Mouse (Mus musculus) brown adipose tissue, adult 24 weeks (tissue): Measurements from ENCODE around the gene Col16a1. TPM values are rescaled to one million over a fixed set of nuclear protein-coding genes. Genes with fewer than 3 reads are reported as not detected.

Experiments used
- H3K27ac ChIP-seq: fragments of 200-500 bp; replicated peaks from 2 replicates; pipeline ENCODE4 v1.5.1; 2012; ENCODE audit warnings: low read depth, mild to moderate bottlenecking, low read length
- H3K4me1 ChIP-seq: fragments of 200-500 bp; 2 replicates; pipeline ENCODE4 v1.6.1; 2012; ENCODE audit warnings: low read length, mixed read lengths; ENCODE audit not compliant: control insufficient read depth, insufficient read depth, insufficient read length
- H3K4me3 ChIP-seq: fragments of 200-500 bp; 2 replicates; pipeline ENCODE4 v1.5.1; 2012; ENCODE audit warnings: low read depth, mild to moderate bottlenecking, low read length, moderate library complexity; ENCODE audit not compliant: insufficient read depth
- polyA plus RNA-seq: library from polyadenylated mRNA; stranded (reverse); fragments of >200 nt; gene quantifications from 2 replicates; pipeline ENCODE4 v1.2.4, GENCODE M21; 2012; ENCODE audit not compliant: missing spikeins, insufficient read depth, insufficient read length

Col16a1 gene
- 1.2 and 7.8 TPM in 2 replicates for polyA plus RNA-seq

DNA sequence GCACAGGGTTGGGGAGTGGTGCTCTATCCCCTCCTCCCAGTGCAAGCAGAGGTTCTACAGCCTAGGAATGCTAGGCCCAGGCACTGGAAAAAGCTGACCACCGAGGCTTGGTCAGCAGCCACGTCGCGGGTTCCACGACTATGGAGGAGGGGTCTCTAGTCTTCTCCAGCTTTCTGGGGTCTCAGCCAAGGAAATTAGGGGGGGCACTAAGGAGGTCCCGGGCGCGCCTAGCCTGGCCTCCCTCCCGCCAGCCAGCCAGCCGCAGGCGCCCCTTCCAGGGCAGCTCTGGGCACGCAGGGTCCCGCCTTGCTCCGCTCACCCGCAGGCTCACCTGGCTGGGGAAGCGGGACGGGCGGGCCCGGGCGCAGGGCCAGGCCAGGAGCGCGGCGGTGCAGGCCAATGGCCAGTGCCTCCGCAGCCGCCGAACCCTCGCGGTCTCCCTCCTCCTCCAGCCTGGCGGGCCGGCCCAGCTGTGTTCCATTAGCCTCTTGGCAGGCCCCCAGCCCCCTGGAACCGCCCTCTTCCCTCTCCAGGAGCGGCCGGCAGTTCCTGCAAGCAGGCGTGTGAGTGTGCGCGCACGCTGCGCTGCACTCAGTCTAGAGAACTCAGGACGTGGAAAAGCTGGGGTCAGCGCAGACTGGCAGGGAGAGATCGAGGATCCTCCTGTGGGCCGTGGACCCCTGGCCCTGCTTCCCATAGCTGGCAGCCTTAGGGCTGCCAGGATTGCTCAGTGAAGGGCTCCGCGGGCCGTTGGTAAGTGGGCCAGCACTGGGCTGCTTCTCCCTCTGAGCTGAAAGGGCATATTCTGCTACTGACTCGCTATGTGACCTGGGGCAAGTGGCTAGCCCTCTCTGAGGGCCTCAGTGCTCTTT is at the start of gene Col16a1:
Gene Col16a1 (plus strand): TSS at position 510 of the 872 bp plus-strand sequence.
- no peaks in the 10 kb centered on the region for H3K4me1 ChIP-seq
- H3K4me3 ChIP-seq, result peak within 1 kb of the TSS; percentile 53

DNA sequence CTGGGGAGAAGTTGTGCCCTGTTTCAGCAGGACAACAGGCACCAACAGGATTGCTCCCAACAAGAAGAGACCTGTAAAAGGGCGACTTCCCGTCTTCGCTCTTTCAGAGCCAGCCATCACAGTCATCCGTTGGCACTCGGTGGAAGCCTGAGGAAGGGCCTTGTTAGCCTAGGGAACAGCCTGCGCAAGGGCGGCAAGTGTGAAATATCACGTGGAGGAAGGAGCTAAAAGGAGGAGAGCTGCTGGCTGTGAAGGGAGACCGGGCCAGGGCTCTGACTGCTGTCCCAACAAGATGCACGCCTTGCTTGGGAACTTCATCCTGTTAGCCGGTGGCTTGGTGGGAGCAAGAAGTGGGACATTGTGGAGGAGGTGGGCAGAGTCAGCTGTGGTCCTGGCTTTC is 49.5 kb upstream of the Col16a1 start:
- Histone ChIP-seq H3K4me1 (no peaks in the 10 kb centered on the region), H3K27ac (no peak overlapping the region), H3K4me3 (no peak overlapping the region)

More for the DNA sequence above, at the start of gene Col16a1:
- no peak within 1 kb of the TSS for H3K27ac ChIP-seq

DNA sequence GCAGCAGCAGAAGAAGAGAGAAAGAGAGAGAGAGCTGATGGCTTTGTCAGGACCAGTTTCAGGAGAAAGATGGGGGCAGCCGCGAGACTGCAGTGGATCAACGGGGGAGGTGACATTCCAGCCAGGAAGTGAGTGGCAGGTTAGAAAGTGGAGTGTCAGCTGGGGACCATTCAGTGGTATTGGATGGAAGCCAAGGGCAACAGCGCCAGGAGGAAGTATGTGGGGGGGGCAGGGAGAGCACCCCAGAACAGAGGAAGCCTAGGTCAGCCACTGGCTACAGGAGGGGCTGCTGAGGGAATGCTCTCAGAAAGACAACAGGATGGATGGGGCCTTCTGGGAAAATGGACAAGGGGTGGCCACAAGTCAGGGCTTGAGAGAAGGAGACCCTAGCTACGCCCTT is 45.9 kb upstream of the Col16a1 start:
- H3K27ac ChIP-seq, result no peak overlapping the region
- H3K4me3 ChIP-seq, result no peak overlapping the region
- H3K4me1 ChIP-seq, result no peaks in the 10 kb centered on the region

DNA sequence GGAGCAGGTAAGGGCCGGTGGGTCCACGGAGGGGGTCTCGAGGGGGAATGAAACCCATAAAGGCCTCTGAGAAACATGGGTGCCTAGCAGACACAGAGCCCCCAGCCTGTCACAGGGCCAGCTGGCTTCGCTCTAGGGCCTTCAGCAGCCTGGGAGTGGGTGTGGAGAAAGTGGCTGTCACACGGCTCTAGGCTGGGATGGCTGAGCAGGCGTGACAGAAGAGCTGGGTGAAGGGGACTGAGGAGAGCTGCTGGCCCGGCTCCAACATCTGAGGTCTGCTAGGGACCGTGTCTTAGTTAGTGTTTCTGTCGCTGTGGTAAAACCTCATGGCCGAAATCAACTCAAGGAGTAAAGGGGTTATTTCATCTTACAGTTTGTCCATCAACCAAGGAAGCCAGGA is 45.5 kb upstream of the Col16a1 start:
- Histone ChIP-seq H3K4me1 (no peaks in the 10 kb centered on the region), H3K4me3 (no peak overlapping the region), H3K27ac (no peak overlapping the region)

DNA sequence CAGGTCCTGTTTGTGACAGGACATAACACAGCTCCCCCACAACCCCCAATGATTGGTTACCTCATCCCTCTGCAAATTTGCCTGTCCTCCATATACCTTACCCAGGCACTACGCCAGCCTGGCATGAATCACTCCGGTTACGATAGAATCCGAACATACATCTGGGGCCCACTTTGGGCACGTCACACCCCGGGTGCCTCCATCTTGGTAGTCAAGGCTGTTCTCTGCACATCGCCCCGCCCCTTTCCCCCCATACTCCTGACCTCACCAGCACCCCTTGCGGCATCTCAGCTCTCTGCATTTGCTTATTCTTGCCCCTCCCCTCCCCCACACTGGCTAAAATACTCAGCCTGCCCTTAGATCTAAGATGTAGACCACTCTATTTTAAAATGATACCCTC is 42.0 kb upstream of the Col16a1 start:
- H3K4me1 ChIP-seq, result no peaks in the 10 kb centered on the region
- no peak overlapping the region for H3K27ac ChIP-seq
- no peak overlapping the region for H3K4me3 ChIP-seq

DNA sequence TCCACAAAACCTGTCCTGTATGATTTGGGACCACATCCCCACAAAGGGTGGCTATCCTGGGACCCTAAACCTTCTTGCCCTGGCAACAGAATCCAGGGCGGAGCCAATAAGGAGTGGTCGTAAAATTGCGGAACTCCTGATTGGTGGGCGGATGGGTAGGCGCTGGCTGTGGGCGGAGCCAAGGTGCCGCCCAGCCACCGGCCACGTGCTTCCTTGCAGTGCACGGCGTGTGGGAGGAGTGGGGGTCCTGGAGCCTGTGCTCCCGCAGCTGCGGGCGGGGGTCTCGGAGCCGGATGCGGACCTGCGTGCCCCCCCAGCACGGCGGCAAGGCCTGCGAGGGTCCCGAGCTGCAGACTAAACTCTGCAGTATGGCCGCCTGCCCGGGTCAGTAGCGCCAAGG is 41.1 kb upstream of the Col16a1 start:
- no peak overlapping the region for H3K27ac ChIP-seq
- no peaks in the 10 kb centered on the region for H3K4me1 ChIP-seq
- H3K4me3 ChIP-seq, result 0 out of 2 replicates have a peak overlapping the region, but pooled peaks have one; percentile 8

DNA sequence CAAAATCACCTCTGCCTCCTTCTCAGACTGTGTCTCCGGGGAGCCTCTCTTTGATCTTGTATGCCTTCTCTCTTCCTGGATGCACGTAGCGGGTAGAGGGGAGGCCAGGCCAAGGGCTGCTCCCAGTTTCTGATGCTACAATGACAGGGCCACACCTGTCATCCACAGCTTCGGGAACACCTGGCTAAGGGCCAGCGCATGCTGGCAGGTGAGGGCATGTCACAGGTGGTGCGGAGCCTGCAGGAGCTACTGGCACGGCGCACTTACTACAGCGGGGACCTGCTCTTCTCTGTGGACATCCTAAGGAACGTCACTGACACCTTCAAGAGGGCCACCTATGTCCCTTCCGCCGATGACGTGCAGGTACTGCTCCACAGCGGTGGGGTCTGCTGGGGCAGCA is 38.6 kb upstream of the Col16a1 start:
- Histone ChIP-seq H3K4me1 (no peaks in the 10 kb centered on the region), H3K27ac (no peak overlapping the region), H3K4me3 (no peak overlapping the region)

DNA sequence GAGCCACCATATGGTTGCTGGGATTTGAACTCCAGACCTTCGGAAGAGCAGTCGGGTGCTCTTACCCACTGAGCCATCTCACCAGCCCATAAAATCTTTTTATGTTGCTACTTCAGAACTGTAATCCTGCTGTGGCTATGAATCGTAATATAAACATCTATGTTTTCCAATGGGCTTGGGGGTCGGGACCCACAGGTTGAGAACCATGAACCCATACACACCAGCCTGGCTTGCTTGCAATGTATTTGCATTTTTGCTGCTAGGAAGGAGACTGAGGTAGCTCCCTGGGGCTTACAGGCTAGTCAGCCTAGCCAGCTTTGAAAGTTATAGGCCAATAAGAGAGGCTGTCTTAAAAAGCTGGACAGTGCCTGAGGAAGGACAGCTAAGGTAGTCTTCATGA is 36.9 kb upstream of the Col16a1 start:
- H3K27ac ChIP-seq, result no peak overlapping the region
- no peaks in the 10 kb centered on the region for H3K4me1 ChIP-seq
- no peak overlapping the region for H3K4me3 ChIP-seq

DNA sequence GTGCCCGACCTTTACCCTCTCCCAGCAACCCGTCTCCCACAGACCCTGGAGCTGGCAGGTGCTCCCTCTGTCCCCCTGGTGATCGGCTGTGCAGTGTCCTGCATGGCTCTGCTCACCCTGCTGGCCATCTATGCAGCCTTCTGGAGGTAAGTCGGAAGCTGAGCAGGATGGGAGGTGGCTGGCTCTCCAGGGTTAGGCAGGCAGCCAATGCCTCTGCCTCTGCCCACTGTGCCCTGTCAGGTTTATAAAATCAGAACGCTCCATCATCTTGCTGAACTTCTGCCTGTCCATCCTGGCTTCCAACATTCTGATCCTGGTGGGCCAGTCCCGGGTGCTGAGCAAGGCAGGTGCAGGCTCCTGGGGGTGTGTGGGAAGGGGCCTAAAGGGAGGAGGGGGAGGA is 35.4 kb upstream of the Col16a1 start:
- no peak overlapping the region for H3K4me3 ChIP-seq
- no peak overlapping the region for H3K27ac ChIP-seq
- H3K4me1 ChIP-seq, result no peaks in the 10 kb centered on the region

DNA sequence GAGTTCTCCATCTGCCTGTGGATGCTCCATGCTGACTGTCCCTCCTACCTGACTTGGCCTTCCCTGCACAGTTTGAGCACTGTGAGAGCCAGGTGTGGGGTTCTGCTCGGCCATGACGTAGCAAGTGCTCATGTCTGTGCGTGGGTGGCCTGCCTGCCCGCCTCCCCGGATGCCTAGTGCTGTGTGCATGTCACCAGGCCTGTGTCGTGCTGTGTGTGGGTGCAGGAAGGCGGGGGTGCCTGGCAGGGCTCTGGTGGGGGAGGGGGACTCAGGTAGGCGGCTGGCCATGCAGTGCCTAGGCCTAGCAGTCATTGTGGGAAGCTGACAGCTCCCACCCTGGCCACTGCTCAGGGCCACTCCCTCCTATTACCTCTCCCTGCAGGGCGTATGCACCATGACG is 34.5 kb upstream of the Col16a1 start:
- Histone ChIP-seq H3K4me3 (no peak overlapping the region), H3K27ac (no peak overlapping the region), H3K4me1 (no peaks in the 10 kb centered on the region)

DNA sequence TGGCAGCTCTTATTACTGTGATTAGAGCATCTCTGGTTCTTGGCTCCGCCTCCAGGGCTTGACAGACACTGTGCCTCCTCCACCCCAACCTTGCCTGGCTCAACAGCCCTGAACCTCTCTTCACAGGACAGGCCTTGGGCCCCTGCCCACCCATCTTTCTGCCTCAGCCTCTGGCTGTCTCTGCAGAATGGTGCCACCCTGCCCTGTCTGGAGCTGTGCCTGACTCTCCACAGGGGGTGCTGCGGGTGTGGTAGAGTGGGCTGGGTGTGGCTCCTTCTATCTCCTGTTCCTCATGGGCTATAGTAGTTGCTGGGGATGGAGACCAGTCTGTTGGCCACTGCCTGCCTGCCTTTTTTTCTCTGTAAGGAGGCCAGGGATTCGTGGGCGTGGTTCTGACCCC is 31.6 kb upstream of the Col16a1 start:
- Histone ChIP-seq H3K4me1 (no peaks in the 10 kb centered on the region), H3K4me3 (no peak overlapping the region)

DNA sequence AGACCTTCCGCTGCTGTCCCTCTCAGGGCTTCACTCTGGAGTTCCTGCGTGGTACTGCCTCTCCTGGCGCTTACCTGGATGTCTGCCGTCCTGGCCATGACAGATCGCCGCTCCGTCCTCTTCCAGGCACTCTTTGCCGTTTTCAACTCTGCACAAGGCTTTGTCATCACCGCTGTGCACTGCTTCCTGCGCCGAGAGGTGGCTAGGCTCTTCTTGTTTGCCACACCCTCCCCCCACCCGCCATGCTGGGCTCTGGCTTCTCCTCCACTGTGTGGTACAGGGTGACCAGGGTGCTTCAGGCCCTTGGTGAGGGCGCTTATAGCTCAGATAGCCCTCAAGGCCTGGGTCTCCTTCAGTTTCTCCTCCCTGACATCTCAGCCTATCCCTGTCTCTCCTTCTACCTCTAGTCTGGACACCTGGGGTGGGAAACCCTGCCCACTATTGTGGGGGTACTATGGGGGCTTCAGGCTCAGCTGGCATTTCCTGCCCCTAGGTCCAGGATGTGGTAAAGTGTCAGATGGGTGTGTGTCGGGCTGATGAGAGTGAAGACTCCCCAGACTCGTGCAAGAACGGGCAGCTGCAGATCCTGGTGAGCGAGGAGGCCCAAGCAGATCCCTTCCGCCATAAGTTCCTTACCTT is 30.5 kb upstream of the Col16a1 start:
- H3K4me3 ChIP-seq, result no peak overlapping the region
- H3K4me1 ChIP-seq, result no peaks in the 10 kb centered on the region
- no peak overlapping the region for H3K27ac ChIP-seq

More for the DNA sequence above, 31.6 kb upstream of the Col16a1 start:
- H3K27ac ChIP-seq, result no peak overlapping the region

DNA sequence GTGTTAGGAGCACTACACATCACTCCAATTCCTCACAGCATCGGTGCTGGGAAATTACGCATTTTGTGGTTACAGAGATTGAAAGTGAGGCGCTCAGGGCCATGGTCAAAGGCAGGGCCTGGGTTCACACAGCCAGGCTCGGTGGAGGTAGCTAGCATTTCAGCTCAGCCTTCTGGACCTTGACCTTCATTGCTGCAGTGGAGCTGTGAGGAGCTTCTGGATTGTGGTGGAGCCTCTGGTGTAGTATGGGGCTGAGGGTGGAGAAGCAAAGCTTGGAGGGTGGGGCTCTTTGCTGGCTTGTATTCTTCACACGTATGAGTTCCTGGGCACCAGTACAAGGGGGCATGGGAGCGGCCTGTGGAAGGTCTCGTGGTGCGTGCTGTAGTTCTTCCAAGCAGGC is 24.7 kb upstream of the Col16a1 start:
- Histone ChIP-seq H3K4me1 (no peaks in the 10 kb centered on the region), H3K27ac (no peak overlapping the region), H3K4me3 (no peak overlapping the region)

DNA sequence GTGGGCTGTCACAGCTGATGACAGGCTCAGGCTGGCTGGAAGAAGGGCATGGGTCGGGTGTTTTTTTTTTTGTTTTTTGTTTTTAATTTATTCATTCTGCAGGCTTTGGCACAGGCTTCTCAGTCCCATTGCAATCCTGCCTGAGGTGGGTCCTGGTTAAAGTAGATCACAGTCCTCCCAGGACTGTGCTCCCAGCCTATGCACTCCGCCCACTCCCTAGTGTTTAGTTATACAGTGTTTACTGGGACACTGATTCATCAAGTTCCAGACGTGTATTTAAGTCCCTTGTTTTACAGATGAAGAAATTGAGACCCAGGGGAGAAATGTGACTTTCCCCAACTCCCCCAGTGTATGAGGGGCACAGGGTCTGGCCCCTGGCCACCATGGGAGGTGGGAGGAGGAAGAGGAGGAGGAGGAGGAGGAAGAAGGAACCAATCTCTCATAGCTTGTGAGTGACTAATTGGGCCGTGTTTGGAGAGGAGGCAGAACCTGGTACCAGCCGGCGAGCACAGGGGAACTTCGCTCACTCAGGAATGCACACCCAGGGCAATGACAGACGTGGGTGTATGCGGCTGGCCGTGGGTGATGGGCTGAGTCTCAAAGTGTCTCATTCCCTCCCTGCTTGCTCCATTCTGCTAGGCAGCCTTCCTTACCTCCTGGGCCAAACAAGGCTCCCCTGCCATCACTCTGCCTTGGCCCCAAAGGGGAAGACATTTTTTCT is 24.0 kb upstream of the Col16a1 start:
- Histone ChIP-seq H3K4me3 (no peak overlapping the region), H3K27ac (no peak overlapping the region), H3K4me1 (no peaks in the 10 kb centered on the region)

DNA sequence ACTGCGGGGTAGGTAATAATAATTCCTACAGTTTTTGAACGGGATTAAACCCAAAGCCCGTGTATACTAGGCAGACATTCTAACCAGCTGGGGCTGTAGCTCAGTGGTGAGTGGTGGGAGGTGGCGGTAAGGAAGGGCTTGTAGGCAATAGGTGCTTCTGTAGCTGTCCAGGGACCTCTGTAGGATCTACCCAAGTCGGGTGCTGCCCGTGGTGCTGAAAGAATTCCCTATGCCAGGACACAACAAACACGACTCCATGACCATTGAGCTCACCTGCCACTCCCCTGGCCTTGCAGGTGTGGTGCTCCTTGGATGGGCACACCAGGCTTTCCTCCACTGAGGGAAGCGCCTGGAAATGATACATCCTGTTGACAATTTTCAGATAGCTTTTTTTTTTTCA is 22.1 kb upstream of the Col16a1 start:
- Histone ChIP-seq H3K27ac (no peak overlapping the region), H3K4me1 (no peaks in the 10 kb centered on the region), H3K4me3 (no peak overlapping the region)
